Mouse (Mus musculus): Measurements from ENCODE around the gene Itprid2. TPM values are rescaled to one million over a fixed set of nuclear protein-coding genes. Genes with fewer than 3 reads are reported as not detected.

Itprid2 gene
- total RNA-seq (2012; rRNA removed) (9.0 and 10.1 TPM in 2 replicates), polyA plus RNA-seq (2012; ENCODE audit: insufficient read depth in 1 of 2, insufficient read length in 2 of 2, low read depth in 1 of 2, low replicate concordance in 2 of 2, missing spikeins in 1 of 2) (10 to 100 TPM in 1 of 2 experiments, not detected in 1; 21.5 TPM)

DNA sequence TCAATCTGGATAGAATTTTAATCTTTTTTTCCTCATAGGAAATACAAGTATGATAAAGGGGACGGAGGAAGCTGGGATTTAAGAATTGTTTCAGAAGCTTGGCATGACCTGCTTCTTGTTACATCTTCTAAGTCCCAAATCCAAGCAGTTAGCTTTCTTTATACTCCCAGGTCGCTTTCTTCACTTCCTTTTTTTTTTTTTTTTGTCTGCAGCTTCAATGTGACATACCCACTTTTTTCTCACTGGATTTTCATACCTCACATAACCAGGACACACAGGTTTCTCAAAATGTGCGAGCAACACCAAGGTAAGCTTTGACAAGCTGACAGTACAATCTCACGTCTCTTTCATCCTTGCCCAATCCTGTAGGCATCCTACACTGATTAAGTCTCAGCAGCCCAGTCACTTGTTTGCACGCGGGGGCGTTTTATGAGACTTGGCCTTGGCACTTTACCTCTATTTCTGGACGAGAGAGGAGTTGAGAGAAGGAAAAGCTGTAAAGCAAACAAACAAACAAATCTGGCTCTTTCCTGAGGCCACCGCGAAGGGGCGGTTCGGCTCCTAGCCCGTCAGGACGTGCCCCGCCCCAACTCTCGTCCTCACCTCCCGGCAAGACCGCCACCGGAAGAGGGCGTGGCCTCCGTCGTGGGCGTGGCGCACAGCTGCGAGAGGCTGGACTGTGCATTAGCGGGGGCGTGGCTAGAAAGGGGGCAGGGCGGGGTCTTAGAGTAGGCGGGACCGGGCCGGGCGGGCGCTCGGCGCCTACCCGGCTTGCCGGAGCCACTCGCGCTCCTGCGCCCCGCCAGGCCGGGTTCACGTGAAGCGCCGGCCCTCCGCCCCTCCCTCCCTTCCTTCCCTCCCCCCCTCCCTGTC is at the start of gene Itprid2:
Gene Itprid2, plus strand, starts transcription at position 825 of the 873 bp plus-strand sequence.
- DNase-seq (ENCODE audit: low read depth, low spot score), result peak; percentile 97
- H3K27me3 ChIP-seq (ENCODE audit: control insufficient read depth in 1 of 2, insufficient read depth in 2 of 2, low read length in 2 of 2), result no peaks in the 10 kb centered on the region; a peak in 2 of 4 replicates
- H3K9me3 ChIP-seq (replicated peaks; ENCODE audit: insufficient read depth, low read length), result no peaks in the 10 kb centered on the region
- peaks cover under 1 to 6% of the 10 kb centered on the region in 2 experiments; a peak in 3 of 4 replicates for H3K36me3 ChIP-seq (ENCODE audit: control insufficient read depth in 1 of 2, insufficient read depth in 2 of 2, low read length in 2 of 2)
- H3K9ac ChIP-seq (ENCODE audit: control insufficient read depth, low read depth, low read length, poor library complexity, severe bottlenecking), result peak within 1 kb of the TSS; percentile 88
- H3K4me3 ChIP-seq (ENCODE audit: control insufficient read depth in 1 of 2, insufficient read depth in 1 of 2, low read depth in 2 of 2, low read length in 2 of 2), result peak within 1 kb of the TSS; percentile 73 to 81
- peaks cover 0 to 2% of the 10 kb centered on the region in 2 experiments; a peak in 2 of 4 replicates for H3K4me1 ChIP-seq (ENCODE audit: control insufficient read depth in 1 of 2, insufficient read depth in 2 of 2, low read length in 2 of 2)
- peaks cover 9% of the 10 kb centered on the region for H3K79me2 ChIP-seq (ENCODE audit: control insufficient read depth, insufficient read depth, low read length, poor library complexity)
- peak within 1 kb of the TSS; percentile 67 for H3K27ac ChIP-seq (ENCODE audit: control insufficient read depth, low read depth, low read length)
- TF ChIP-seq UBTF (IDR thresholded peaks at IDR 0.05; ENCODE audit: borderline replicate concordance, insufficient read depth, low read depth, low read length) (no peak), ZNF384 (IDR thresholded peaks at IDR 0.05; ENCODE audit: low read depth, low read length) (peak; percentile 95), POLR2AphosphoS5 (IDR thresholded peaks at IDR 0.05; ENCODE audit: borderline replicate concordance, low read depth, low read length) (no peak), TAL1 (IDR thresholded peaks at IDR 0.05; ENCODE audit: low read length) (no peak), POLR2AphosphoS2 (IDR thresholded peaks at IDR 0.05; ENCODE audit: low read length) (no peak), RAD21 (IDR thresholded peaks at IDR 0.05; ENCODE audit: low read depth, low read length) (no peak), BHLHE40 (IDR thresholded peaks at IDR 0.05; ENCODE audit: borderline replicate concordance, low read depth, low read length) (no peak), USF1 (IDR thresholded peaks at IDR 0.05; ENCODE audit: low read depth, low read length) (peak; percentile 45; the same call in 1 of the 2 replicates), NRF1 (IDR thresholded peaks at IDR 0.05; ENCODE audit: insufficient read depth, low read depth, low read length, poor library complexity, severe bottlenecking) (no peak), MXI1 (IDR thresholded peaks at IDR 0.05; ENCODE audit: low read depth, low read length) (peak; percentile 34), ZC3H11A (IDR thresholded peaks at IDR 0.05; ENCODE audit: low read depth, low read length) (no peak), USF2 (IDR thresholded peaks at IDR 0.05; ENCODE audit: borderline replicate concordance in 1 of 2, insufficient read depth in 1 of 2, low read depth in 1 of 2, low read length in 2 of 2) (no peak), MAX (IDR thresholded peaks at IDR 0.05; ENCODE audit: low read length) (no peak), GABPA (IDR thresholded peaks at IDR 0.05; ENCODE audit: low read depth, low read length) (no peak), KAT2A (conservative IDR thresholded peaks at IDR 0.05; ENCODE audit: low read depth, low read length) (no peak), SMC3 (IDR thresholded peaks at IDR 0.05; ENCODE audit: low read depth, low read length) (no peak), JUND (IDR thresholded peaks at IDR 0.05; ENCODE audit: low read depth, low read length) (no peak), CHD1 (IDR thresholded peaks at IDR 0.05; ENCODE audit: low read depth, low read length) (no peak), CTCF (IDR thresholded peaks at IDR 0.05 in 2 of 3, conservative IDR thresholded peaks at IDR 0.05 in 1 of 3; ENCODE audit: control insufficient read depth in 1 of 3, insufficient read depth in 1 of 3, low read depth in 2 of 3, low read length in 3 of 3, poor library complexity in 1 of 3, severe bottlenecking in 1 of 3) (no peak), ELF1 (IDR thresholded peaks at IDR 0.05; ENCODE audit: low read depth, low read length) (peak; percentile 58; the same call in 1 of the 2 replicates), MAZ (IDR thresholded peaks at IDR 0.05; ENCODE audit: low read depth, low read length) (no peak; the same call in 1 of the 2 replicates), E2F4 (IDR thresholded peaks at IDR 0.05; ENCODE audit: borderline replicate concordance, low read depth, low read length) (no peak), MYC (IDR thresholded peaks at IDR 0.05; ENCODE audit: low read depth, low read length) (no peak), MAFK (IDR thresholded peaks at IDR 0.05; ENCODE audit: borderline replicate concordance, low read depth, low read length) (no peak), GATA1 (IDR thresholded peaks at IDR 0.05; ENCODE audit: low read depth, low read length) (no peak), TCF12 (IDR thresholded peaks at IDR 0.05; ENCODE audit: low read depth, low read length) (no peak; the same call in 1 of the 2 replicates), EP300 (IDR thresholded peaks at IDR 0.05; ENCODE audit: low read depth in 1 of 2, low read length in 2 of 2) (no peak), ZKSCAN1 (IDR thresholded peaks at IDR 0.05; ENCODE audit: low read depth, low read length) (no peak), CHD2 (IDR thresholded peaks at IDR 0.05; ENCODE audit: low read length) (no peak), ZMIZ1 (IDR thresholded peaks at IDR 0.05; ENCODE audit: low read depth, low read length) (no peak), RCOR1 (IDR thresholded peaks at IDR 0.05; ENCODE audit: low read depth, low read length) (peak; percentile 51), MEF2A (IDR thresholded peaks at IDR 0.05; ENCODE audit: extremely low read depth, insufficient replicate concordance, low read depth, low read length, poor library complexity, severe bottlenecking) (no peak), MYB (IDR thresholded peaks at IDR 0.05; ENCODE audit: low read depth, low read length) (no peak), POLR2A (IDR thresholded peaks at IDR 0.05; ENCODE audit: control insufficient read depth in 1 of 2, insufficient read depth in 1 of 2, low read depth in 1 of 2, low read length in 2 of 2, poor library complexity in 1 of 2) (peak in 1 of 2 experiments; percentile 50; a peak in 1 of 4 replicates)
